Mouse (Mus musculus): ENCODE data around the gene Map3k7cl.

Gene Map3k7cl

GRCm38 (mm10) chr16:87587843-87588242, 34.7 kb downstream of the Map3k7cl start:
- no peak for DNase-seq (ENCODE audit: low read depth)

DNA sequence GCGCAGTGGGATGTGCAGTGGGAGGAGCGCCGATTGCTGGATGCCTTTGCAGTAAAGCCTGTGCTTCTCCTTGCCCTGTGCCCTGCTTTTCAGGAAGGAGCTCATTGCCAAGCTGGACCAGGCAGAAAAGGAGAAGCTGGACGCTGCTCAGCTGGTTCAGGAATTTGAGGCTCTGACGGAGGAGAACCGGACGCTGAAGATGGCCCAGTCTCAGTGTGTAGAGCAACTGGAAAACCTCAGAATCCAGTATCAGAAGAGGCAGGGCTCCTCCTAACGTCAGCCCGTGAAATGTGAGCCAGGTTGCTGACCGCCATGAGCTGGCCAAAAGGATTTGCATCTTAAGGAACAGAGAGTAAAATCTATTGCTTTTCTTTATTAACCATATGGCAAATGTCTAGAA, 41.0 kb downstream of the Map3k7cl start:
- no peak for DNase-seq (ENCODE audit: low read depth)

DNA sequence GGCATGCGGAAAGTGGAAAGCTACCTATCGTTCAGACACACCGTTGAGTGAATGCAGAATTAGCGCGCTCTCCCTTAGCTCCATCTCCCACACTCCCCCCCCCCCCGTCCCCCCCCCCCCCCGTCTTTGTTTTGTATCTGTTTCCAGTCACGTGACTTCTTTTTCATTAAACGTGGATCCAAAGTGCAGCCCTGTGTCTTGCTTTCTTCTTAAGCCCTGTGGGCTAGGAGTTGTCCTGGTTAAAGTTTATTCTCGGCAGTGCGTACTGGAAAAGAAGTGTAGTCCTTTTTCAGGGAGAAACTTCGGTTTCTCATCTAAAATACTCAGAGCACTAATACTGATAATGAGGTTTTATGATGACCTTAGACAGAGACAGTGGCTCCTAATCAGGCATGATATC, 42.0 kb downstream of the Map3k7cl start:
- no peak for DNase-seq (ENCODE audit: low read depth)

DNA sequence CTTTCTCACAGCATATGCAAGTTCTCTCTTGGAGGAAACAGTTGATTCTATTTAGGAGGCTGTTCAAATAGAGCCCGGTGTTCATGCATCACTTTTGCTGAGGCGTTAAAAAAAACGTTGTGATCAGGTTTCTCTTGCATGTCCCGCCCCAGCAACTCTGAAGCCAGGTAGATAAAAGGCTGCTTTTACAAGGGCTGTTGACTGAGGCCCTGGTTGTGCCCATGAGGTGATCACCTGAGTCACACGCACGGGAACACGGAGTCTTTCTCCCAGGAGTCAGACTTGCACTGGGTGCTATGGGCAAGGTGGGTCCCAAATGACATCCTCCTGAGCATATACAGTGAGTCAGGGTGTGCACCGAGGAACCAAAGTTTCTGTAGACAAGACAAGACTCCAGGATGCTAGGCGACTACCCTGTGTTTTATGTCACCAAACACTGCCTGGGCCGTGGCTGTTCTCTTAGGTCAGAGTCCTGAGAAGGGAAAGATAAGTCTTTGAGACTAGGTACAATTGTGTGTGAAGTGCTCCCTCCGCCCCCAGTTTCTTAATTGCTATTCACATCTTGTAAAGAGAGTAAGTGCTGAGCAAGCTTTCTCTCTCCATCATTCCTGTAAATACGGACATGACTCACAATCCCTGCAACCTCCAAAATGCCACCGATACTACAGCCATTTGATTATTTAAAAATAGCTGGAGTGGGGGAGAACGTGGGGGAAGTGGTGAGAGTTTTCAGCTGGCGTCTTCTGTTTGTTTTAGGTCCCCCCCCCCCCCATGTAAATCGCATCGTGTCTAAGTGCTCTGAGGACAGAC, 49.8 kb downstream of the Map3k7cl start:
- no peak for DNase-seq (ENCODE audit: low read depth)

DNA sequence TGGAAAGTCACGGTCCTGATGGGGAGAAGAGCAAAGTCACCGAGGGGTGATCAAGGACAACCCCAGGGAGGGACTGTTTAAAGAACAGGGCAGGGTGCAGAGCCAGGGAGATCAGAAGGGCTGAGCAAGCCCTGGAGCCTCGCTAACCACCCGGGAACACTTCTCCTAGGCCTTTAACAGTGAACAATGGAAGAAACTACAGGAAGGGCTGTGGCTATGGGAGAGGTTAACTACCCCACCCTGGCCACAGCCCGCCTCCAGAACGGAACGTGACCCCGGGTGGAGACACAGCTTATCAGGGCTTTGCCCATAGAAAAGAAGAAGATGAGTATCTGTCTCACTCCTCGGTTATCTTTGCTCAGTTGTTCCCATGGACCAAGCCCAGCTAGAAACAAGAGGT, 50.9 kb downstream of the Map3k7cl start:
- DNase-seq (ENCODE audit: low read depth), result no peak

DNA sequence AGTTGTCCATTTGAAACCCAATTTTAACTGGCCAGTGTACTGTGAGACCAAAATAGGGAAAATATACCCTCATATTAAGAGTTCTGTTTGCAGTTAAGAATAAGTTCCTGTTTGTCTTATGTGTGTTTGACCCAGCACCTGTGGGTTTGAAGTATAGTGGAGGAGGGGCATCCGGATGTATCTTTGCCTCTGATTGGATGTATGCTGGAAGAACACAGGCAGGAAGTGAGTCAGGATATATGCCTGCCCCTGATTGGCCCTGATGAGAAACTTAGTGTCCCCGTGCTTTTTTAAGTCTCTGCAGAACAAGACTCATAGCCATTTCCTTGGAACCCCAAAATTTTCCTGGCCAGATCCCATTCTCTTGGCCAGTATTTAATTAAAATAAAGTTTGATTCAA, 51.8 kb downstream of the Map3k7cl start:
- no peak for DNase-seq (ENCODE audit: low read depth)

- DNase-seq (ENCODE audit: low read depth), result no peak
Measured at GRCm38 (mm10) chr16:87607383-87607782, 54.3 kb downstream of the Map3k7cl start.

DNA sequence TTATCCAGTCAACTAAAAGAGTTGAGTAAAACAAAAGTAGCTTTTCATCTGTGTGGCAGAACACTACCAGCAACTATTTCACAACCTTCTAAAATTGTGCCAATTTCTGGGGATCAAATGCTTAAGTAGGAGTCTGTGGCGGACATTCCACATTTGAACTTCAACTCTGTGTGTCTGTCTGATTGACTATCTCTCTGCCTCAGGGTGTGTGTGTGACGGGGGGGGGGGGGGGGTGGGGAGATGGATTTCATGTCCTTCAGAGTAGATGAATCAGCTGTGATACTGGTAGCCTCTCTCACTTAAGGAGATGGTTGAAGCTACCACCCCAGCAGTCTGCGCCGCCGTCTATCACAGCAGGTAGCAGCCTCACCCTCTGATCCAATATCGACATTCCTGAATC, 54.8 kb downstream of the Map3k7cl start:
- no peak for DNase-seq (ENCODE audit: low read depth)

- no peak for DNase-seq (ENCODE audit: low read depth)
Measured at GRCm38 (mm10) chr16:87610142-87610541, 57.0 kb downstream of the Map3k7cl start.

- DNase-seq (ENCODE audit: low read depth), result no peak
Measured at GRCm38 (mm10) chr16:87610556-87611295, 57.6 kb downstream of the Map3k7cl start.

DNA sequence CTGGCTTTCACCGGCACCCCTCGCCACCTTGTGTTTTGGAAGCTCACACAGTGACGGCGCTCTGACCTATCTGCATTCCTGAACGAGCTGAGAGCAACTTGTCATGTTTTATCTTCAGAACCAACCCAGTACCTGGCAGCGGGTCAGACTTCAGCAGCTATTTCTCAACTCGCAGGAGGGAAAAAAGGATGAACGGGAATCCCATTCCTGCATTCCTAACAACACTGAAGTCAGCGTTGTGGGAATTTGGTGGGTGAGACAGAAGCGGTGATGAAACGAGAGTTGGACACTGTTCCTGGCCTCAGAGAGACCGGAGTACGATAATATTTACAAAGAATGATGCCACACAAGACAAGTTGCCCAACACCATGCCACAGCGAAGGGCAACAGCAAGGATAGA, 58.3 kb downstream of the Map3k7cl start:
- DNase-seq (ENCODE audit: low read depth), result no peak

GRCm38 (mm10) chr16:87612218-87612838, 59.2 kb downstream of the Map3k7cl start:
- DNase-seq (ENCODE audit: low read depth), result no peak

DNA sequence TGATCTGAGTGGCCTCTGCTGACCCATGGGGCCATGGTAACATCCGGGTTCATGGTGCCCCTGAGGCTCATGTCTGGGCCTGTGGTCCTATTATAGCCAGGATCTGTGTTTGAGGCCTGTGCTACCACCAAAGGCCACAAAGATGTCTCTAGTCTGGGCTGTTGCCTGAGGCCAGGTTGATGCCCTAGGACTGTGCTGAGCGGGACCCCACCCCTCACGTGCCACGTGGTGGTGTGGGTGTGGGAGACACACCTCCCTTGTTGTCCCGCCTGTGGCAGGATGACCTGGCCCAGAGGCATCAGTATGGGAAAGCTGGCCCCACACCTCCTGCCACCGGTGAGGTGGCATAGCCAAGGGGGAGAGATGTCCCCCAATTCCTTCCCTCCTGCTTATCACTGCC, 64.2 kb downstream of the Map3k7cl start:
- no peak for DNase-seq (ENCODE audit: low read depth)

GRCm38 (mm10) chr16:87621246-87621645, 68.1 kb downstream of the Map3k7cl start:
- no peak for DNase-seq (ENCODE audit: low read depth)

DNA sequence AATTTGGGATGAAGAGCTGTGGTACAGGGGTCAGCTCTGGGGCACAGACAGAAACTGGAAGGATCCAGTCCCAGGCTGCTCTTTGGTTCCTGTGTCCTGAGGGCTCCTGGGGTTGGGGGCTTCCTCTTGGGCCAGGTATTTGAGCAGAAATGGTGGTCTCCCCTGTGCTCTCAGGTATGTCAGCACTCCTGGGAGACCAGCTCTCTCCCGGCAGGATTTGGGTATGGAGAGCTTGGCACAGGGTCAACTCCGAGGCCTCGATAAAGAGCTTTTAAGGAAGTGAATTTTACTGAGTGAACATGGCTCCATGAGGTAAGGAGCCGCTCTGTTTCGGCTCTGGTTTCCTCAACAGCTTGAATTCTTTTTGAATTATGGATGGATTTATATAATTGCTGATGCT, 70.8 kb downstream of the Map3k7cl start:
- DNase-seq (ENCODE audit: low read depth), result no peak

GRCm38 (mm10) chr16:87624937-87625336, 71.8 kb downstream of the Map3k7cl start:
- DNase-seq (ENCODE audit: low read depth), result no peak

- no peak for DNase-seq (ENCODE audit: low read depth)
Measured at GRCm38 (mm10) chr16:87625341-87625740, 72.2 kb downstream of the Map3k7cl start.

GRCm38 (mm10) chr16:87625816-87626215, 72.7 kb downstream of the Map3k7cl start:
- DNase-seq (ENCODE audit: low read depth), result no peak

DNA sequence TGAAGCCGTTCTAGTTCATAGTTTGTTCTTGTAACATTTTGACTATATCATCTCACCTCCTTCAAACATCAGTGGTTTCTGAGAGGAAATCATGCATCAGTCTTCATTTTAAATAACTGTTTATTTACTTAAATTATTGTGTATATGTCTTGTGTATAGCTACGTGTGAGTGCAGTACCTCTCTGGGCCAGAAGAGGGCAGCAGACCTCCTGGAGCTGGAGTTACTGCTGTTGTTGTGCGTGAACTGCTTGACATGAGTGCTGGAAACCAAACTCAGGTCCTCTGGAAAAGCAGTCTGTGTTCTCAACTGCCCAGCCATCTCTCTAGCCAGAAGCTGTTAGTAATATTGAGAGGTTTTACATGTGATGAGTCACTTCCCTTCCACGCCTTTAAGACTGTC, 73.6 kb downstream of the Map3k7cl start:
- DNase-seq (ENCODE audit: low read depth), result no peak

GRCm38 (mm10) chr16:87634709-87635108, 81.6 kb downstream of the Map3k7cl start:
- DNase-seq (ENCODE audit: low read depth), result no peak

DNA sequence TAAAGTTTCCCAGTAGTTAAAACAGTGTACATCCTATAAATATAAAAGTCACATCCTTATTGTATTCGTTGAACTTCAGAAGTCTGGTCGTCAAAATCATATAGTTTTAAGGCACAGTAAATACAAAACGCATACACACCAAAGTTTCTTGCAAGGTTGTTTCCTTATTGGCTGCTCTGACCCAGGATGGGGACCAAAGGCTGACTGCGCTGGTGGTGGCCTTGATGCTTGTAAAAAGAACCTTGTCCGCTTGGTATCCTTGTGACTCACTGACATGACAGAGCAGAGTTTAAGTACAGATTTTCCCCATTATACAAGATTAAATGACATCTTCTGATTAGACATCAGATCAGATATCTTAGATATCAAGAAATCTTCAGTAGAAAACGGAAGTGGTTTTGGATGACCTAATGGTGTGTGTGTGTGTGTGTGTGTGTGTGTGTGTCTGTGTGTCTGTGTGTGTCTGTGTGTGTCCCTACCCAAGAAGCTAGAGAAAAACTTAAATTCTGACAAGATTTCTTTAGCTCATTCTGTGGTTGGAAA, 82.2 kb downstream of the Map3k7cl start:
- DNase-seq (ENCODE audit: low read depth), result no peak

GRCm38 (mm10) chr16:87635841-87636240, 82.7 kb downstream of the Map3k7cl start:
- DNase-seq (ENCODE audit: low read depth), result no peak

DNA sequence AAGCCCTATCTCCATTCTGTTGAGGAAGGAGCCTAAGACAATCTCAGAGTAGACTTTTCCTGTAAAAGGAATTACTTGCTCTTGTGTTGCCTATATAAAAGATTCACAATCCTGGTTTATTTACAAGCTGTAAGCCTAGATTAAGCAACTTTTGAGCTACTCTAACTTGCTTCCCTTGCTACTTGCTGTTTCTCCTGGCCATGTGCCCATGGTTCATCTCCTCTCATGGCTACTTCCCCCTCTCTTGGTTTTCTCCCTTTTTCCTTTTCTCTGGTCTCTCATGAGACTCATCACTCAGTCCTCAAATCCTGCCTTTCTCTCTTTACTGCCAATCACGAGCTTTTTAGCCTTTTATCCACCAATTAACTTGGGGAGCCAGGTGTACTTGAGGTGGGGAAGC, 85.0 kb downstream of the Map3k7cl start:
- DNase-seq (ENCODE audit: low read depth), result no peak
